Mouse (Mus musculus) spleen, adult 18-20 months (tissue): ENCODE results near the gene Erlin1.

ENCODE experiments used
- DNase-seq, 2 experiments: peaks; one replicate each; pipeline ENCODE4 v3.0.0; 2022; ENCODE audit warnings: mixed read lengths in 2 of 2

Erlin1 gene

GRCm38 (mm10) chr19:43998101-43998500 is 71.5 kb downstream of the Erlin1 start:
- no peak for DNase-seq

GRCm38 (mm10) chr19:43995427-43995826 is 74.2 kb downstream of the Erlin1 start:
- DNase-seq = no peak

- no peak for DNase-seq
Measured at GRCm38 (mm10) chr19:43992464-43992863, 77.1 kb downstream of the Erlin1 start.

- no peak for DNase-seq
Measured at GRCm38 (mm10) chr19:43990362-43990761, 79.2 kb downstream of the Erlin1 start.

GRCm38 (mm10) chr19:43986069-43986794 is 83.4 kb downstream of the Erlin1 start, which contains the start of gene Cpn1:
TSS of gene Cpn1 (minus strand) at chr19:43986556.
- no peak for DNase-seq
